Mouse (Mus musculus) kidney, embryonic 14.5 days (tissue): ENCODE measurements around the gene Olfr676. TPM values are rescaled to one million over a fixed set of nuclear protein-coding genes. Genes with fewer than 3 reads are reported as not detected.

Source experiments
- polyA plus RNA-seq: library from polyadenylated mRNA; unstranded; fragments of >200 nt; fragmentation: Nextera tagmentation; extraction: Ambion mirVana; gene quantifications from 2 replicates; pipeline ENCODE4 v1.2.1, GENCODE M21; 2014

Olfr676 gene
- polyA plus RNA-seq, 1 experiment from 2014 or later, result not detected

Other genes starting within 250 kb of the Olfr676 start
- not detected in 2 replicates for gene Usp17lb, start 190.1 kb upstream of the Olfr676 start, polyA plus RNA-seq
- gene Usp17la, start 175.7 kb upstream of the Olfr676 start, polyA plus RNA-seq, result not detected in 2 replicates
- not detected in 2 replicates for gene Olfr665, start 154.7 kb upstream of the Olfr676 start, polyA plus RNA-seq
- gene Olfr666, start 136.7 kb upstream of the Olfr676 start, polyA plus RNA-seq, result not detected in 2 replicates
- gene Olfr667, start 111.2 kb upstream of the Olfr676 start, polyA plus RNA-seq, result not detected in 2 replicates
- gene Olfr668, start 104.6 kb upstream of the Olfr676 start, polyA plus RNA-seq, result not detected in 2 replicates
- not detected in 2 replicates for gene Olfr669, start 98.5 kb upstream of the Olfr676 start, polyA plus RNA-seq
- gene Olfr670, start 70.1 kb upstream of the Olfr676 start, polyA plus RNA-seq, result not detected in 2 replicates
- gene Olfr671, start 53.6 kb upstream of the Olfr676 start, polyA plus RNA-seq, result not detected in 2 replicates
- gene Olfr672, start 30.7 kb upstream of the Olfr676 start, polyA plus RNA-seq, result not detected in 2 replicates
- not detected in 2 replicates for gene Olfr675, start 4.2 kb upstream of the Olfr676 start, polyA plus RNA-seq
- gene Olfr677, start 18.7 kb downstream of the Olfr676 start, polyA plus RNA-seq, result not detected in 2 replicates
- gene Olfr678, start 31.8 kb downstream of the Olfr676 start, polyA plus RNA-seq, result not detected in 2 replicates
- gene Olfr679, start 48.5 kb downstream of the Olfr676 start, polyA plus RNA-seq, result not detected in 2 replicates
- not detected in 2 replicates for gene Olfr680-ps1, start 60.1 kb downstream of the Olfr676 start, polyA plus RNA-seq
- not detected in 2 replicates for gene Olfr681, start 84.1 kb downstream of the Olfr676 start, polyA plus RNA-seq
- not detected in 2 replicates for gene Olfr683, start 114.3 kb downstream of the Olfr676 start, polyA plus RNA-seq
- not detected in 2 replicates for gene Olfr684, start 131.0 kb downstream of the Olfr676 start, polyA plus RNA-seq
- gene Olfr685, start 153.3 kb downstream of the Olfr676 start, polyA plus RNA-seq, result not detected in 2 replicates
- gene Olfr686, start 174.8 kb downstream of the Olfr676 start, polyA plus RNA-seq, result not detected in 2 replicates